Mouse (Mus musculus) frontal cortex, postnatal 25 days (tissue): ENCODE results near the gene Usp48.

Experiments
- DNase-seq, 2 experiments: peaks; one replicate each; pipeline ENCODE4 v3.0.0; 2022; ENCODE audit warnings: low spot score in 2 of 2

Gene Usp48

DNA sequence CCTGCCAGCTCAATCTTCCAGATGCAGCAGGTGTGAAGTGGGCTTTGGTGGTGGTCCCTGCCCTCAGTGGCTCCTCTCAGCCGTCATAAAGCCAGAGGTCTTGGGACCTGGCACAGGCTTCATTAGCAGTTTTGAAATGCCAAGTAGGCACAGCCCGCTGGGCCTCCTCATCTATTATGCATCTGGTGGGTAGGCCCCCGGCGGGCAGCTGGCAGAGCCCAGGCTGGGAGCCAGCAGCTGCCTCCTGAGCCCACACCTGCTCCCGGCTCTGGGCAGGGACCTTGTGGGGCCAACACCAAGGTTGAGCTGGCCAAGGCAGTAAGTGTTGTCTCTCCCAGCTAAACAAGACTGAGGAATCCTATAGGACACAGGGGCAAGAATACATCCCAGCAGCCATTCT is 92.7 kb downstream of the Usp48 start:
- DNase-seq = no peak

DNA sequence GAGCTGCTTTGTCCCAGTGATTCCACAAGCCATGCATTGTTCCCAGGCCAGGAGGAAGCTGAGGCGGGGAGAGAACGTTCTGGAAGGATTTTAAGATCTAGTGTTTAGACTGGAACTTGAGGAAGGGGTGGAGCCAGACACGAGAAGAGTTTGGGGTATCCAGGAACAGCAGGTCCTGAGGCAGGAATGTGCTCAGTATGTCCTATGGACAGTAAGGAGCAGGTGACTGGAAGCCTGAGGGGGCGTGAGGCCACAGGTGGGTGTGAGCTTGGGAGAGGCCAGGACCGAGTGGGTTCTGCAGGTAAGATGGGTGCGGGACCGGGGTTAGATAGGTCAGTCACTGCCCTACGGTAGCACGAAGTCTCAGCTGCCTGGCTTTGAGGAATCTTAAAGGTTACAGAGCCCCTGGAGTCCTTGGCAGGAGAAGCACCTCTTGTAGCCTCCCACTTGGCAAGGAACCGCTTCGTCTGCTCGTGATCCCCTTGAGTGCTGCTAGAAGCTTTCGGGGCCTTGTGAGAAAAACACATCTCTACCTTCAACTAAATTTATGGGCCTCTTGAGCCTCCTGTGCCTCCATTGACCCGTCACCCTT is 93.8 kb downstream of the Usp48 start:
- DNase-seq = no peak

DNA sequence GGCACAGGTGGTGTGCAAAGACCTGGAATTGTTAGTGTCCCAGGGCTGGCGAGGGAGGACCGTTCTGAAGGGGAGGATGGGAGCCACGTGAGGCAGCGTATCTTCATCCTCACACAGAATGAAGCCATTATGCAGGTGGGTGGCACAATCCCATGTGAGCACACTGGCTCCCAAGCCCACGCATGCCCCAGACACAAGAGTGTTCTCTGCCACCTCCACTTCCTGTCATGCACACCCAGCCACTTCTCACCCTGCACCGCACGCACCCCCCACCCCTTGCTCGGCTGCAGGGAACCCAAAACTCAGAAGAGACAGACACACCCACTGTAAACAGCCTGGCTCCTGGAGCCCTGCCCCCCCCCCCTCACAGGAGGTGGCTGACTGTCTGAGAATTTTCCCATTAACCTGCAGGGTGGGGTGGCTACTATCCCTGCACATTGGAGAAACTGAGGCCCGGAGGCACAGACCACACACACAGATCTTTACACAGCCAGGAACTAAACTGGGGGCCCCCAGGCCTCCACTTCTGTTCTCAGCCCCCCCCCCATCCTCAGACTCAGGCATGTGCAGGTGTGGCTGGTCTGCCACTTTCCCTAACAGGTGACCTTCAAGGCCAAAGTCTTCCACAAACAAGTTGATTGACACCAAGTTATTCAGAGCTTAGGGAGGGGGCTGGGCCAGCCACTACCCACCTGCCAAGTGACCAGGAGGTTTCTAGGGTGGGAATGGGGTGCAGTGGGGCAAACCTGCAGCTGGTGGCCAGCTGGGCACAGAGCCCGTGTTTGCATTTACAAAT is 98.8 kb downstream of the Usp48 start:
- DNase-seq = no peak

GRCm38 (mm10) chr4:137695300-137695699 is 101.7 kb downstream of the Usp48 start:
- no peak for DNase-seq

GRCm38 (mm10) chr4:137695900-137696299 is 102.3 kb downstream of the Usp48 start:
- DNase-seq = no peak

- DNase-seq = no peak
Measured at GRCm38 (mm10) chr4:137697156-137697885, 103.8 kb downstream of the Usp48 start.

DNA sequence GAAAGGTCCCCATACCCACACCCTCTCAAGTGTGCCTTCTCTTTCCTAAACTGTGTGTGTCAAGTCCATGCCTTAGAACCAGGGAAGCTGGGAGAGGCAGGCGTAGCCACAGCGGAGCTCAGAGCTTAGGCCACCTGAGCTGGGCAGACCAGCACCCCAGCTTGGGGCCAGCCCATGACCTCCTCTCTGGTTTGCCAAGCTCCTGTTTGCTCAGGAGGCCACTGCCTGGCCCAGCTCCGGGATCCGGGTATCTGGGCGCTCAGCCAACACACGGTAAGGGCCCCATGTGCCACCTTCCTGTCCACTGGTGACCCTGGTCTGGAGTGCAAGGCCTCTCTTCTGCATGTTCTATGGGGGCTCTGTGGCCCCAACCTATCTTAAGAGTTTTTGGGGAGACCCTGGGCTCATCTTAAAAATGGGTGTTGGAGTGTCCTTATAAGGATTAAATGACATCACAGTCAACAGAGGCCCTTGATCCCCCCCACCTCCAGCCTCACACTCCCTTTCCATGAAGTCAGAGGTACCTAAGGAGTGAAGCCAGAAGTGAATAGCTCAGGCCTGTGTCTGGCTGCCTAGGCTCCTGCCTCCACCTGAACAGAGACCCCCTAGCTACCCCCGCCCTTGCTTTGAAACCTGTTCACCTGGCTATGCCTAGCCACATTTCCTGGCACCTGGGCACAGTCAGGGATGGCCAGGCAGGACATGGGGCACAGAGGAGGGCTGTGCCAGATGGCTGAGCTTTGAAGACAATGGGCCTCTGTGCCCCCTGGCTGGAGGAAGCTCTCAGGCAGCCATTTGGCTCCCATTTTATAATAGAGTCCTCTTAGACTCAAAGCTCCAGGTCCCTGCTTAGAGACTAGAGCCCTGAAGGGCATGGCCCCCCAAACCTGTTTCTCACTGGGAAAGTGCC is 104.8 kb downstream of the Usp48 start:
- no peak for DNase-seq

DNA sequence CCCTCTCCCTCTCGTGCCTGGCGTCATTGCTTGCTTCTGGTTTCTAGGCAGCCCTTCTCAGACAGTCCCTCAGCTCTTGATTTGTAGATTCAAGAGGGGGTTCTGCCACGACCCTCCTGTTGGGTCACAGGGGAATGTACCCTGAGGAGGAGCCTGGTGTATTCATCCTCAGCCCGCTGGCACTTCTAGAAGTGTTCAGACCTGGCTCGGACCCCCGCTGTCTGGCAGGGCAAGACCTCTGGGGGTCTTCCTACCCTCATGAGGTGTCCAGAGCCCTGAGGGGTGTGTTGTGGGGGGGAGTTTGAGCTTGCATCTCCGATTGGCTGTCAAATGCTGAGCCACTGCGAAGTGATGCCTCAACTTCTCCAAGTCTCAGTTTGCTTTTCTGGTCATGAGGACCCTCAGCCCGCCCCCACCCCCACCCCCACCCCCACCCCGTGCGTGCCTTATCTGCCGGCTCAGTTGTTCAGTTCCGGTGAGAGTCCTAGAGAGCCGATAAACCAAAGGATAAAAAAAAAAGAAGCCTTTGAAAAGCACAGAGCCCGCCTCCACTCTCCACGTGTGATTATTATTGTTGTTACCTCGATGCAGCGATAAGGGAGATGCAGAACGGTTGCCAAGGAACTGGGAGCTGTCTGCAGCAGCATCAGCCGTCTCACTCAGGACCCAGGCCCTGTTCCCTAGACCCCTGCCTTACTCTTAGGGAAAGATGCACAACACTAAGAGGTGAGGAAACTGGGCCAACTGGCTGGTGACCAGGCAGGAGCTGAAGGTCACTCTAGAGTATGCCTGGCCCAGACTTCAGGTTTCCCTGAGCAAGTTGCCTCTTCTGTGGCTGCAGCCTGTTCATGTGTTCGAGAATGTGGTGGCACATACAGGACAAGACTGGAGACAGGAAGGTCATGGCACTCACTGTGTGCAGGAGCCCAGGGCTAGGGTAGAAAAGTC is 106.0 kb downstream of the Usp48 start:
- DNase-seq = no peak

- no peak for DNase-seq
Measured at GRCm38 (mm10) chr4:137700960-137701359, 107.4 kb downstream of the Usp48 start.

DNA sequence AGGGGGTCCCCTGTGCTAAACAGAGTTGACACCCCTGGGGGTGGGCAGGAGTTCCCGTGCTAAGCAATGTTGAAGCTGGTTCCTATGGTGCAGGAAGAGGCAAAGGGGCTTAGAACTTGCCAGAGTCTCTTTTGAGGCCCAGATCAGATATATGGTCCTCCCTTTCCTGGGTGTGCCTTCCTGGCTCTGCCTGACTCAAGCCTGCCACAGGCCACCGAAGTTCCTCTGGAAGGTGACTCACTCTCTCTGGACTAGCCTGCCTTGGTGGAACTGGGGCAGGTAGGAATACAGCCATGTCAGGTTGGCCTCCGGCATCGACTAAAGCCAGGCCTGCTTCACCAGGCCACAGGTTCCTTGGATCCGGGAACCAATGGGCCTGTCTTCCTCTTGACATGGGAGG is 109.5 kb downstream of the Usp48 start:
- DNase-seq = no peak

GRCm38 (mm10) chr4:137704561-137704960 is 111.0 kb downstream of the Usp48 start:
- DNase-seq = no peak

DNA sequence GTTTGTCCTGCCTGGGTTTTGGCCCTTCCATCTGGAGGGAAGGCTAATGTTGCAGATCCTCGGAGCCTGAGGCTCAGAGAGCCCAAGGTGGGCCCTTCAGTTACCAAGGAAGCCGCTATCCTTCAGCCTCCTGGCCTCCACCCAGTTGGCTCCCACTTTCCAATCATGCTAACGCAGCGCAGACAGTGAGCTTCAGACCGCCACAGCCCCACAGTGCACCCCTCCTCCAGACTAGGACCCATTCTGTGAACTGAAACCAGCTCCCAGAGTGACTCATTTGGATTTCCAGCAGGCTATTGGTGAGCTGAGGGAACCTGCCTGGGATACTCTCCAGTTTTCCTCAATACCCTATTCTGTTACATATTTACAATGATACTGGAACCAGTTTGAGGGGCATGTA is 111.8 kb downstream of the Usp48 start:
- no peak for DNase-seq

DNA sequence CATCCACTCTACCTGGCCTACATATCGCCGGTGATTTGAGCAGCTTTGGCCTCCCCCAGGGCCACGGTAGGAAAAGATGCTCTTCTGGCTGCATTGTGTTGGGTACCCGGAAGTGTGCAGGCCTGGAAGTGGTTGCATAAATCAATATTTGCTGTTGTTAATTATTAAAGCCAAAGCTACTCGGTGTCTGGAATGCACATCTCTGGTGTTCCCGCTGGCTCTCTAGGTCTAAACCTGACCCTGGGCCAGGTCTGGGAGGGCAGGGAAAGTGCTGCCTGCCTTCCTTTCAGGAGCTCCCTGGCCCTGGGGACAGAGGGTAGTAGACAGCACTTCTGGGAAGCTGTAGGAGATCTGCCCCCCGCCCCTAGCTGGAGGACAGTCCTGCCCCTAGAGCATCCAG is 113.0 kb downstream of the Usp48 start:
- no peak for DNase-seq

DNA sequence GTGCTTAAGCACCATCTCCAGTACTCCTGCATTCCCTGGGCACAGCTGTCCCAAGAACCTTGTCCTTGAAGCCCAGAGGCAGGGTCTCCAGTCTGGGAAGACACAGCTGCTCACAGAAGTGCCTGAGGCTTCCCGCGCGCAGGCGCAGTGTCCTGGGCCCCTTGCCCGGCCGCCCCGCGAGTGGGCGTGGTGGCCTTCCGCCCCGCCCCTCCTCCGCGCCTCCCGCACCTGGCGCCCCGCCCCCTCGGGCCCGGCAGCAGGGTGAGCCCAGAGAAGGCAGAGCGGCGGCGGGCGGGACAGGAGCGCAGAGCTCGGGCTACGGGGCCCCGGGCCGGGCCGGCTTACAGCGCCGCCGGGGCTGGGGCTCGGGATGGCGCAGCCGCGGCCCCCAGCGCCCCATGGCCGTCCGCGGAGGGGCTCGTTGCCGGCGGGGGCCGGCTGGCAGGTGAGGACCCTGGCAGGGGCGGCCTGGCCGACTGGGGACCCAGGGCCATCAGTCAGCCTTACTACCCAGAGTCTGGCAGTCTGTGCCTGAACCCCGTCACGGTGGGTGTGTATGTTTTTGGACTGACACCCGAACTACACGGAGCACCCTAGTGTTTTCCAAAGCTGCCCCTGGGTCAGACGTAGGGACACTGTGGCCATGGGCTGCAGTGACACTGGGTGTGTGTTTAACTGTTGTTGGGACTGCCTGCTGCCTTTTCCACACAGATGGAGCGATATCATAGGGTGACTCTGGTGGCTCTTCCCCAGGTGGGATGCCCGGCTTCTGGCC is 113.8 kb downstream of the Usp48 start:
- peak in 1 of 2 experiments; percentile 53 for DNase-seq
